Mouse (Mus musculus) Muller cell, postnatal 12 days (primary cell): ENCODE data around the gene Lepr.

Experiments used
- DNase-seq: peaks from one replicate; pipeline ENCODE4 v3.0.0-alpha.2; 2015; ENCODE audit errors: inconsistent ontology term

Lepr gene

DNA sequence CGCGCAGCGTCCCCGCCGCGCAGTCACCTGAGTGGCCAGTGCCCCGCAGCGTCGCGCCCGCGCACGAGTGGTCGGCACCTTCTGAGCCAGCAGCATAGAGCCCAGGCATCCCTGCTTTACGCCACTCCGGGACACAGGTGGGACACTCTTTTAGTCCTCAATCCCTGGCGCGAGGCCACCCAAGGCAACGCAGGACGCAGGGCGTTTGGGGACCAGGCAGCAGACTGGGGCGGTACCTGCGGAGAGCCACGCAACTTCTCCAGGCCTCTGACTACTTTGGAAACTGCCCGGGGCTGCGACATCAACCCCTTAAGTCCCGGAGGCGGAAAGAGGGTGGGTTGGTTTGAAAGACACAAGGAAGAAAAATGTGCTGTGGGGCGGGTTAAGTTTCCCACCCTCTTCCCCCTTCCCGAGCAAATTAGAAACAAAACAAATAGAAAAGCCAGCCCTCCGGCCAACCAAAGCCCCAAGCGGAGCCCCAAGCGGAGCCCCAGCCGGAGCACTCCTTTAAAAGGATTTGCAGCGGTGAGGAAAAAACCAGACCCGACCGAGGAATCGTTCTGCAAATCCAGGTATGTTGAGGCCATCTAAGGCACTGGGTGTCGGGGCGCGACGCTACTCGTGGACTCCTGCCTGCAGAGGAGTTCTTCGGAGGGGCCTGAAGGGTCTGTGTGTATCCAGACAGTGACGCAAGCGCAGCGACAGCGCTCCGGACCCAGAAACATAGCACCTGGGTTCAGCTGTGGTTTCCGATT is at the start of gene Lepr:
TSS of gene Lepr (plus strand) at position 38 of the 755 bp plus-strand sequence.
- DNase-seq, result peak; percentile 24

DNA sequence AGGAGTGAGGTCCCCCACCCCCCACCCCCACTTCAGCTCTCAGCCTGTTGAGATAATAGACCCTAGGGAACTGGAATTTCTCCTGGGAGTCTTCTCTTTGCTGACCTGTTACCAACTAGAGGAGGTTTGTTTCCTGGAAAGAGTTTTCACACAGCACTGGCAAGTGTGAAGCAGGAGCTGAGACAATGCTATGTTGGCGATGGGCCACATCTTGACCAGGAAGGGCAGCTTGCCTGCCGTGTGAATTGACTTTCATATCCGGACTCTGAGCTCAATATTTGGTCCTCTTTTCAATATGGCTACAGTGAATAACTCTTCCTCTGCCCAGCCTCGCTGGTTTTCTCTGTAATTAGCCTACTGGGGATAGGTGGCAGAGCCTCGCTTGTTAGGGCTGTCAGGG is 48.0 kb upstream of the Lepr start:
- DNase-seq, result peak; percentile 29

DNA sequence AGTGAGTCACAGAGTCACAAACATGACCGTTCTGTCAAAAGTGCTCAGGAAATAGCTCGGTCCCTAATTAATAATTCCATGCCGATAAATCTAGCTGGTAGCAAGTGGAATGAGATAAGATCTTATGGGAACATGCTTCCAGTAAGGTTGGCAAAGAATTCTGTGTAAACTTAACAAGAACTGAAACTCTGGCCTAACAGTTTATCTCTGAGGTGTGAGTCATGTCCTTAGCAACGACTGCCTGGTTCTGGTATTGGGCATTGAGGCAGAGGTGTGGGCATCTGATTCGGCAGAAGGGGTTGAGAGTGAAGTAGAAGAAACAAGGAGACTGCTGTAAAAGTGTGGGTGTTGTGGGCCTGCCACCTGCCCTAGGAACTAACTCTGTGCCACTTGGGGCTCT is 47.4 kb upstream of the Lepr start:
- DNase-seq, result peak; percentile 44

DNA sequence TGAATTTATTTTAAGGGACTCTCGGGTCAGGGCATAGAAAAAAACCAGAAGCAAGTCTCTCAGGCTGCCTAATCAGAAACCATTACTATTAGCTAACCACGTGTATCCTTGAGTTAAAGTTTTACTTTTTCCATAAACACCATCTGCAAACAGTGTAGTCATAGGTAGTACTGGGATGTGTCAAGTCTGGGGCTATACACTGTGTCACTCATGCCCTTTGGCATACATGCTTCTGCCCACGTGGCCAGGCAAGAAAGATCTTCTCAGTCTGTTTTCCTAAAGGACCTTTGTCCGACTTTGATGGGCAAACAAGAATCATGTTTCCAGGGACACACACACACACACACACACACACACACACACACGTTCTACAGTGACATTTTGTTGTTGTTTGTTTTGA is 42.4 kb upstream of the Lepr start:
- DNase-seq, result no peak

GRCm38 (mm10) chr4:101675726-101676125 is 41.5 kb upstream of the Lepr start:
- DNase-seq, result no peak

- DNase-seq, result no peak
Observed at GRCm38 (mm10) chr4:101682620-101683019, 34.6 kb upstream of the Lepr start.

DNA sequence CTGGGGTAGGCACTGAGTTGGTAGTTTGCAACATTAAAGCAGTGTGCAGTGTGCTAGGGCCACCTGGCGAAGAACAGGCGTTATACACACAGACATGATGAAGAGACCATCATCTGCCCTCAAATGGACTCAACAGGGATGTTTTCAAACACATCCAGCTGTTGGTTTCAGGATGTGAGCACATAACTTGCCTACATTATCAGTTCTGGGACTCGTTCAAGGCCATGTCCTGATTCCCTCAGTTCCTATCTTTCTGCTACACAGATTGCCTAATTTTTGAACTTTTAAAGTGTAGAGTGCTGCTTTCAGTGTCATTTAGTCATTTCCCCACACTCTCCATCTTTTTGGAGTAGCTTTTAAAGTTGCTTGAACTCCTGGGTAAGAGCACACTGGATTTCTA is 34.1 kb upstream of the Lepr start:
- DNase-seq, result no peak

DNA sequence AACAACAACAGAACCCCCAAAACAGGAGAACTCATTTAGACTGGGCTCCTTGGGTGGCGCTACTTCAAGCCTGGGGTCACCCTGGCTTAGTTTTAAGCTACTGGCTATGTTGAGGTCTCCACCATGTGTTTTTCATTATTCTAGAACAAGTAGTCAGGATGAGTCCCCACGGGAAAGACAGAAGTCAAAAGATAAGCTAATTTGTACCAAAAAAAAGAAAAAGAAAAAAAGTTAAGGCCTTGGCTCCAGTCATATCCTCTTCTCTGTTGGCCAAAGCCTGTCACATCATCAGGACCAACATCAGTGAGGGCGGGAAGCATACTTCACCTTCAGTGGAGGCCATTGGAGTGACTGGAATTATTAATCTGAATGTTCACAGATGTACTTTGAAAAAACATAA is 32.4 kb upstream of the Lepr start:
- DNase-seq, result no peak

DNA sequence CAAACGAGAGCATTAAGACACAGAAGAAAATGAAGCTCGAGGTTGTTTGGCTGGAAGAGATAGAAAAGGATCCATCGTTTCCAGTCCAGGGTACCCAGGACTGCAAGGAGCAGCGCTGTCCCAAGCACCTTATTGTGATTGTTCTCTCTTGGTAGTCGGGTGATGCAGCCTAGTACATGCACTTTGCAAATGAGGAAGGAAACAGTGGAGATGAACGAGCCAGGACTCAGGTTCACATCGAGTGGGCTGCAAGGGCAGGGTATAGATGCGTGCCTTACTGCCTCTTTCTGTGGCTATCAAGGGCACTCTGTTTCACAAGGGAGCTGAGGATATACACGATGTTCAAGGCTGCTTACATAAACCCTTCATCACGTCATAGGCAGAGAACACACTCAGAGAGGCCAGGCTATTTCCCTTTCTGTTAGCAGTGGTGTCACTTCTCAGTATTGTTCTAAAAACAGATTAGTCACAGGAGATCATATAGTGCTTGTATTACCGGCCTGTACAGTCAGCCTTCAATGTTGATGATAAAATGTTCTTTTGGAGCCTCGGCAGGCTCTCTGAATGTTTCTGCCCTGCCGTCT is 30.9 kb upstream of the Lepr start:
- DNase-seq, result no peak

- DNase-seq, result no peak
Observed at GRCm38 (mm10) chr4:101689241-101689640, 28.0 kb upstream of the Lepr start.

DNA sequence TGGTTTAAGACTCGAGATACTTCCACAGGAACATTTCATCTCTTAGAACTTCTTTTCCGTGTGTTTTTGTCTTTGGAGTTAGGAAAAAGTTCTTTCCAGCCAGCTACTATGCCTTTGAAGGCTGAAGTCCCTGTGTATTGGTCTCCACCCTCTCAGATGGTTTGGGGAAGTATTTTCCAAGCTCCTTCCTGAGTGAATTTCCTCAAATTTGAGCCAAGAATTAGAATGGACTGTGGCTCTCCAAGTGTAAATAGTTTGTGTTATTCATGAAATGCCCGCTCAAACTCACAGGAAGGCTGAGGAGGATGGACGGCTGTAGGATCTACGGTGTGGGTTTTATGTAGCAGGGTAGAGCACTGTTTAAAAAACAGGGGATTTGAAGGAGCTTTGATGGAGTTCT is 27.6 kb upstream of the Lepr start:
- no peak for DNase-seq

GRCm38 (mm10) chr4:101692892-101693291 is 24.3 kb upstream of the Lepr start:
- no peak for DNase-seq

- DNase-seq, result no peak
Observed at GRCm38 (mm10) chr4:101694529-101694928, 22.7 kb upstream of the Lepr start.

DNA sequence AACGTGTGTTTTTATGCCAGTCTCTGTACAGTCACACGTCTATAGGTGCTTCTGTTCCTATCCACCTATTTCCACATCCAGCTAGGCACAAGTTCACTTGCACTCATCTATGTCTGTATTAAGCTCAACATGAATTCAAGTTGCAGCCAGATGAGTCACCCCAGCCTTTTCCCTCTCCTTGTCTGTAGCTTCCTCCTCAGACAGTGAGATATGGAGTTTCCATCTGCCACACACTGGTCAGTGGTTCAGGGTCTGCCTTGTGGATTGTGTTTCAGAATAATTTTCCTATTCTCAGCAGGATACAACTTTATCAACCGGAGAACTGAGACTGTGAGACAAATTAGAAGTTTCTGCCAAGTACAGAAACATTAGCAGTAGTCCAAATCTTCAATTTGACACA is 20.0 kb upstream of the Lepr start:
- DNase-seq, result no peak

DNA sequence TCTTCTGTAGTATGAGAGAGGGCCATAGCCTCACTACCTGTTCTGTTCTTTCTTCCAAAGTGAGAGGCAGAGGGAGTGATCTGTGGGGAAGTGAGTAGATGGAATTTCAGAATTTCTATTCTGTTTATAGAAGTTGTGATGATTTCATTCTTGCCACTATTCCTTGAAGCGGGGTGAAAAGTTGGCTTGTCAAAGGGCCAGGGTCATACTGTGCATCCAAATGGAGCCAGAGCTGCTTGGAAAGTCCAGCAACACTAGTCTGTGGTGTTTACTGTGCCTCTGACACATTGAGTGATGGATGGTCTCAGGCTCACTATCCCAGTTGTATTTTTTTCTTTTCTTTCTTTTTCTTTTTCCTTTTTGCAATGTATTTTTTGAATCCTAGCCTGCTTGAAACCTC is 17.8 kb upstream of the Lepr start:
- no peak for DNase-seq

DNA sequence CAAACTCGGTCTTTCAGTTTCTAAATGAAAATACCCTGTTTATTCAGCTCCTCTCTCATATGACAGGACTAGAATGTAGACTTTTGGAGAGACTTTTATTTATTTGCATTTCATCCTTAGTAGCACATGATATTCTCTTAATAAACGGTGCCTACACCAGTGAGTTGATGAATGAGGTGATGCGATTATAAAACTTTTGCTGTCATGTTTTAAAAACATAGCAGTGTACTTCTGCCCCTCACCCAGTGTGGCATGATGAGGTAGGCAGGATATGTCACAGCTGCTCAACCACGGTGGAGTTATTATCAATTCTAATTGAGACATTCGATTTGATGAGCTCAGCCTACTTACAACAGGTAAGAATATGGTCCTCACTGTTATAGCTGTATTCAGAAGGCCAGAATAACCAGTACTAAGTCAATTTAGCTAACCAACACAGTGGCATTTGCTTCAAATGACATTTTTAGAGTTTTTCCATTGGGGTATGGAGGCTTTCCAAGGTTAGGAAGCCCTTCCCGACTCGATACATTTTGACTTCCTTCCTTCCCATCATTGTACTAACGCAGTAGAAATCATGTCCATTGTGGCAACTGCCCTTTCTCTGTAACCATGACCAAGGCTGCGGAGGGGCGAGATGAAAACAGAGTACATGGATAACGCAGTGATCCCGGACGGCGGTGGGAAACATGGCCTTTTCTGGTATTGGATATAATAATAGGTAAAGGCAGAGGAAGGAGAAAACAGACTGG is 16.1 kb upstream of the Lepr start:
- no peak for DNase-seq

GRCm38 (mm10) chr4:101705325-101705724 is 11.9 kb upstream of the Lepr start:
- DNase-seq, result no peak

GRCm38 (mm10) chr4:101707234-101707633 is 10.0 kb upstream of the Lepr start:
- no peak for DNase-seq

DNA sequence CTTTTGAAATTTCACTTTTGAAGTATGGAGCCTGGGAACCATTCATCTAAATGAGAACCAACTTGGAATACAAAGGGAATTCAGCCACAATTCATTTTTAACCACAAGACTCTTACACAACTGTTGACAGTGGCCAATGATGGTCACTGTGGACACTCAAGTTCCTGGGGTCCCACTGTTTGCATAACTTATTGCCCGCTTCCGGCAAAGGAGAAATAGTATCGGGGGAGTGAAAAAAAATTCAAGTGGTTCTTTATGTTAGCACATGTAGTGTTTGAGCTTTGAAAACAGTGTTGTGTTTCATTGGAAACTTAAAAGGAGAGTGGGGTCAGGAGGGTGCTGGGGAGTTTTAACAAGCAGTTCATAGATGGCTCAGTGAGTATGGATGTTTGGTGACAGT is 9.3 kb upstream of the Lepr start:
- DNase-seq, result no peak

DNA sequence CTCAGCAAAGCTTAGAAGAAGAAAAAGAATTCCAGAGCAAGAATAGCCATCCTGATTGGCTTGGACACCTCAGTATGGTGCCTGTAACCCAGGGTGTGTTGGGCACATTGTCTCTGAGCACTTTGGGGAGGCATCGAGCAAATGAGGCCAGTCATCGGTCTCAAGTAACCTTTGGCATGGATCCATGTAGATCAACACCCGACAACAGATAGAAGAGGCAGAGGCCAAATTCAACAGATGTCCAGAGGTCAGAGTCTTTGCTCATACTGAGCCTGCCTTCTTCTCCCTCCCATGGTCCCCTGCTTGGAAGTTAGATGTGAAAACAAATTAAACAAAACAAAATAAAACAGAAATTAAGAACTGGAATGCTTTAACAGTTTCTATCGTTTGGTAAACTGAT is 6.8 kb upstream of the Lepr start:
- DNase-seq, result no peak

DNA sequence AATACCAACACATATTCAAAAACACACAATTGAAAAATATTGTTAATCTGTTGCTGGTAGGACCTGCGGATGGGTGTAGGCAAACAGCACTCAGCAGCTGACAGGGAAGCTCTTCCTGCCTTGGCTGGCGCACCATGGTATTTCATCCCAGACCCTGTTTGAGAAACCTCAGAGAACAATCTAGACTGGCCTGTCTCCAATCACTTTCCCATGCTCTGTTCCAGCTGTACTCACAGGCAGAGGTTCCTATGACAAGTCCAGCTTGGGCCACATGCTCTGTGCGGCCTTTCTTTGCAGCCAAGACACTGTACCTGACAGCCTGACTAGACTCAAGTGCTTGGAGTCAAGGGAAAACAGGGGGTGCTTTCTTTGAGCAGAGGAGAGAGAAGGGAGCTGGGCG is 6.1 kb upstream of the Lepr start:
- DNase-seq, result no peak

DNA sequence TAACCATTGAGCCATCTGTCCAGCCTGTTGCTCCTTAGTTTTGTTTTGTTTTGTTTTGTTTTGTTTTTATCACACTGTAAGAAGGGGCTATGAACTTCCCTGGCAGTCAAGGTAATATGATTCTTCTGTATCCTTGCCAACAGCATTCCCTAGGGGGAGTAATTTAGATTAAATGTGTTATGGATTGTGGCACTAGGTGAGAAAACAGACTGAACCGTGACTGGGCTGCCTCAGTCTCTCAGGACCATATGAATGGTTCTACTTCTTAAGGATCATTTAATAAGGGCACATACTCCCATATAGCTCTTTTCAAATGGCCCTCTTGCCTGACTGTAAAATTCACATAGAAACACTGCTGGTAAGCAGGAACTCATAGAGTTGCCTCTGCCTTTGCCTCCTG is 4.6 kb upstream of the Lepr start:
- DNase-seq, result no peak

DNA sequence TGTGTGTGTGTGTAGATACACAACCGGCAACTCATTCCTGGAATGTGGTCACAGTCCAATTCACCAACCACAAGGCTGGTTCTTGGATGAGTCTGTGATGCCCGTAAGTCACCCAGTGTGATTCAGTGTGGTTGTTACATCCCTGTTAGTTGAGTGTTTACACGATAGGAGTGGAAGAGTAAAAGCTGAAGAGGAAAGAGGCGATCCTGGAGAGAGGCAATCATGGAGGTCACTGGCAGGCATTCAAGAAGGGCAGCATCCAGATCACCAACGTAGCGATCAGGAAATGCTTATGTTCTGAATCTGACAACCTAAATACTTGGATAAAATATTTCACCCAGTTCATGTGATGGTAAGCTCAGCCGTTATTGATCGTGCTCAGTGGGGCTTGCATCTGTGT is 1.9 kb upstream of the Lepr start:
- DNase-seq, result no peak
